Mouse (Mus musculus): ENCODE results near the gene Nfic. TPM values are rescaled to one million over a fixed set of nuclear protein-coding genes. Genes with fewer than 3 reads are reported as not detected.

The Nfic gene
- total RNA-seq, 2 experiments from 2014 or later: 60.0 to 60.1 TPM

DNA sequence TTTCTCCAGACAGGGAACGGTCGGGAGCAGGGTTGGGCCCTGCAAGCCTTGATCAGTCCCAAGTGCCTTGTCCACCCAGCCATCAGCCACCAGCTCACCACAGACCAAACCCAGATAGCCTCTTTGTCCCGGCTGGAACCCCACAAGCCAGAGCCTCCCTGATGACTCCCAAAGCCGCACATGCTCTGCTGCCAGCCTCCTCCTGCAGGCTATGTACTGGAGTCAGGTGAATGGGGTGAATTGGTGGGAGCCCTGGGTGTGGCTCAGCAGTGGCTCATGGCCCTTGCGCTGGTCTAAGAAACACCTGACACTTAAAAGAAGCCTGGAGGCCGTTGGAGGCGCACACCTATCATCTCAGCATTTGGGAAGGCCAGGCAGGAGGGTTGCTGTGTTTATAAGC lies 7.5 kb upstream of the Nfic start:
- no peak for DNase-seq (ENCODE audit: low spot score in 2 of 2)
- no peak for TF ChIP-seq CTCF (conservative IDR thresholded peaks at IDR 0.05)
- Histone ChIP-seq H3K27ac (no peak overlapping the region), H3K4me3 (no peak overlapping the region)

DNA sequence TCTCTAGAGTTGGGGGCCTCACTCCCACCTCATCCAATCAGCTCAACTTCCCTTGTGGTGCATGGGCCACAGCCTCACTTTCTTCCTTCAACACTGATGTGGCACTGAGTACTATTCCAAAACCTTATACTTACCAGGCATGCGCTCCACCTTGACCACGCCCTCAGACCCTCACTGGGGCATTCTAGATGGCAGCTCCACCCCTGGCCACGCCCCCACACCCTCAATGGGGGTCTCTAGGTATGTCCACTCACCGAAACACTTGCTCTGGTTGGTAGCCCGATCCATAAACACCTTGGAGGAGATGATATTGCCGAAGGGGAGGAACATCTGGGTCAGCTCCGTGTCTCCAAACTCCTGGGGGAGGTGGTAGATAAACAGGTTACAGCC lies 7.0 kb upstream of the Nfic start:
- H3K27ac ChIP-seq: no peak overlapping the region
- no peak overlapping the region for H3K4me3 ChIP-seq
- no peak for TF ChIP-seq CTCF (conservative IDR thresholded peaks at IDR 0.05)
- DNase-seq (ENCODE audit: low spot score in 2 of 2): peak in 1 of 2 experiments; percentile 10

DNA sequence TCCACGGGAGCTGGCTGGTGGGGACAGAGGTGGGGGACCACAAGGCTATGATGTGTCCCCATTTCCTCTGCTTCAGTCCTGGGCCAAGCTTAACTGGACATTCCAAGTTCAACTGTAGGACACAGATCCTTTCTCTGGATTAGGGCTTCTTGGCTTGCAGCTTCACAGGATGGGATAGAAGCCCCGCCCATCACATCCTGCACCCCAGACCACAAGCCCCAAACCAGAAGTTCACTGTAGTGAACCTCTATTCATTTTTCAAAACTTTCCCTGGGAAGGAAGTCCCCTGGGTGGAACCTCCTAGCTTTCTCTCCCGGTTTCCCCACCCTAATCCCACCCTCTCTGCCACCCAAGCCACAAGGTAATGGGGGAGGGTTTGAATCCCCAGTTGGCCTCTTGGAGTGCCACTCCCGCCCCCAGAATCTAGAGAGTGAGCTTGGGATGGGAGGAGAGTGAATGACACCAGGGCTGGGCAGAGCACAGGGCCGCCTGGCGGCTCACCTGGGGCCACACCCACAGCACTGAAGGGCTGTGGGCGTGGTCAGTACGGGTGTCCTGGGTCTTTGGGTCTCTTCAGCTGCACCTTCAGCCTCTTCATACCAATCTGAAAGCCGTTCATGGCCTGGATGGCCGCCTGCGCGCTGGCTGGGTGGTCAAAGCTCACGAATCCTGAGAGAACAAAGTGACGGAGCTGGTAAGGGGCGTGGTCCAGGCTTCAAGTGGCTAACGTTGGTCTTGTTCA lies 6.4 kb upstream of the Nfic start:
- Histone ChIP-seq H3K4me3 (no peak overlapping the region), H3K27ac (no peak overlapping the region)
- no peak for TF ChIP-seq CTCF (conservative IDR thresholded peaks at IDR 0.05)
- no peak for DNase-seq (ENCODE audit: low spot score in 2 of 2)

DNA sequence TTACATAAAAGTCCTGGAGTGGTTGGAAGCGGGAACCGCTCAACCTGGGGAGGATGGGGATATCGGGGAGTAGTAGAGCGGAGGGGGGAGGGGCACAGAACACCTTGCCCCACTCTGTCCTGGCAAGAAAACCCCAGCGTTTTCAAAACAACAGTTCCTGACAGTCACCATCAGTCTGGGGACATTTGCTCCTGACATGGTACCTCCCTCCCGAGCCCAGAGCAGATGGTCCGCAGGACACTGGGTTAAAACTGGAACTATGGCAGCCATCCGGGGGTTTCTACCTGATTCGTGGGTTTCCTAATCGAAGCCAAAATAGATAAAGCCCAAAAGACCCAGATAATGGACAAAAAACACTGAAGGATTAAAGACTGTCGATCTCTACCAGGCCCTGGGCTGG lies 5.5 kb upstream of the Nfic start:
- Histone ChIP-seq H3K4me3 (no peak overlapping the region), H3K27ac (no peak overlapping the region)
- DNase-seq (ENCODE audit: low spot score in 2 of 2): no peak
- no peak for TF ChIP-seq CTCF (conservative IDR thresholded peaks at IDR 0.05)

DNA sequence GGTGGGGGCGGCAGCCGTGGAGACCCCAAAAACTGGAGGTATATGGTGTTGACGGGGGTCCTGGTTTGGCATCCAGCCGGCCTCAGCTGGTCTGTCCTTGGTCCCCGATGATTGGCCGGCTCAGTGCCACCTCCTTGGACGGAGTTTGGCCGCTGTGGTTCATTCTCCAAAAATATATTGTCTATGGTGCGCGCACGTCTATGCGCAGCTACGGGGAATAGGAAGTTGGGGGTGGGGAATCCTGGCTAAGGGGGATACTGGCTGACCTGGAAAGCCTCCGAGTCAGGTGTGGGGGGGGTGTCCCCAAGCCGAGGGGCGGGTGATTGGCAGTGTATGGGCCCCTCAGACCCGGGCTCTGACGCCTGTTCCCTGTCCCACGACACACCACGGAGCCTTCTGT lies 5.0 kb upstream of the Nfic start:
- Histone ChIP-seq H3K27ac (no peak overlapping the region), H3K4me3 (no peak overlapping the region)
- TF ChIP-seq CTCF (conservative IDR thresholded peaks at IDR 0.05): no peak
- peak in 1 of 2 experiments; percentile 9 for DNase-seq (ENCODE audit: low spot score in 2 of 2)

DNA sequence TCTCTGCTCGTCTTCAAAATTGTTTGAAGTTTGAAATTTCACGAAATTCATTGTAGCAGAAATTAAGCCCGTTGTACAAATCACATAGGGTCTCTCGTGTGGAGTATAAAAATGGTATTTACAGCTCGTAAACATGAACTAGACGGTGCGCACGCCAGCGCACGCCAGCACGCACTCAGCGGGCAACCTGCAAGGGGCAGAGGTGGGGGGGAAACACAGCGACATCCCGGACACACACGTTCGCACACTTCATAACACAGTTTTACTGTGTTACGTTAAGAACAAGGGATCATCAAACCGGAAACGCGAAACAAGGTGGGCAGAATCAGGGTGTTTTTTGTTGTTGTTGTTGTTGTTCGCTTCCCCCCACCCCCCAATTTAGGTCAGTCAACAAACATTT lies 4.0 kb upstream of the Nfic start:
- DNase-seq (ENCODE audit: low spot score in 2 of 2): no peak
- TF ChIP-seq CTCF (conservative IDR thresholded peaks at IDR 0.05): no peak
- Histone ChIP-seq H3K27ac (no peak overlapping the region), H3K4me3 (no peak overlapping the region)

DNA sequence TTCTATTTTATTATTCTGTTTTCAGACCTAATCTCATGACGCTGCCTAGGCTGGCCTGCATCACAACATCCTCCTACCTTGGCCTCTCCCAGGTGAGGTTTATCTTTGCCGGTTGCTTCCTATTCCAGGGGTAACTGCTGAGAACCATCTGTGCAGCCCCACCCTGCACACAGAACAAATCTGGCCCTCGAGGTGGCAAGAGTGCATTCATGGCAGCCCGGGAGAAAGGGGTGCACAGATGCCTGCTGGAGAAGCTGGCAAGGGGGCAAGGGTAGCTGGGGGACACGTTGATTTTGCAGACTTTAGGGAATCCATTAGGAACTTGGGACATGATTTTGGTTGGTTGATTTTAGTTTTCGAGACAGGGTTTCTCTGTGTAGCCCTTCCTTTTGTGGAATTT lies 2.8 kb upstream of the Nfic start:
- DNase-seq (ENCODE audit: low spot score in 2 of 2): peak in 1 of 2 experiments; percentile 9
- no peak for TF ChIP-seq CTCF (conservative IDR thresholded peaks at IDR 0.05)

DNA sequence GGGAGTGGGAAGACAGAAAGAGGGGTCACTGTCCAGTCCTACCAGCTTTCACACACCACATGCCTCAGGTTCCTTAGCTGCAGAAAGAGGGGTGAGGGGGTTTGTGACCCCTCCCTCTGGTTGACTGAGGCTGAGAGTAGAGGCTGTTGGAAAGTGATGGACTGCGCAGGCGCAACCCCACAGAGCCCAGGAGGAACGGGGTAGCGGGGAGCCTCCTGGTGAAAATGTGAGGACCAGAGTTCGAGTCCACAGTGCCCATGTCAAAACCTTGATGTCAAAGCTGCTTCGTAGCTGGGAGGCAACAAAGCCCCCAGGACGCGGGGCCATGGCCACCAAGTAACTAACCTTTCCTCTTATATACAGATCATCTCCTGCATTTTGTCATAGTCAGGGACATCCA lies 2.2 kb upstream of the Nfic start:
- Histone ChIP-seq H3K27ac (no peak overlapping the region), H3K4me3 (no peak overlapping the region)
- TF ChIP-seq CTCF (conservative IDR thresholded peaks at IDR 0.05): no peak
- peak in 1 of 2 experiments; percentile 11 for DNase-seq (ENCODE audit: low spot score in 2 of 2)

More for the DNA sequence above, 2.8 kb upstream of the Nfic start:
- no peak overlapping the region for H3K4me3 ChIP-seq
- H3K27ac ChIP-seq: no peak overlapping the region

DNA sequence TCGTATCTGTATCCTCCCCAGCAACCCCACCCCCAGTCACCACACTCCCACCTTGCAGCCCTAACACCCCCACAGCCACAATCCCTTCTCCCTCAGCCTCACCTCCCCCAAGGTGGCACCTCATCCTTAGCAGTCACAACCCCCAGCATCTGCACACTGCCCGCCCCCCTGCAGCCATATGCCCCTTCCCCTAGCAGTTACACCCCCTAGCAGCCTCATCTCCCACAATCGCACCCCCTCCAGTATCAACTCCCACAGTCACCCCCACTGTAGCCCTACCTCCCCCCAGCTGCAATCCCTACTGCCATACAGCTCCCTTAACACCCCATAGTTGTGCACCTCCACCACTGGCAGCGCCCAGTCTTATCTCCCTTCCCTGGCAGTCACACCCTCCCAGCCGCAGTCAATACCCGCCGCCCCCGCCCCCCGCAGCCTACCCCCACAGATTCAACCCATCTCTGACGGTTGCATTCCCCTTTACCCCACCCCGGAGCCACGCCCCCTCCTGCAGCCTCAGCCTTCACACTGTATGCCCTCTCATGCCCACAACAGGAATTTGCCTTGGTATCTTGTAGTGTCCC lies 1.6 kb upstream of the Nfic start:
- no peak overlapping the region for H3K4me3 ChIP-seq
- TF ChIP-seq CTCF (conservative IDR thresholded peaks at IDR 0.05): no peak
- H3K27ac ChIP-seq: no peak overlapping the region
- no peak for DNase-seq (ENCODE audit: low spot score in 2 of 2)

DNA sequence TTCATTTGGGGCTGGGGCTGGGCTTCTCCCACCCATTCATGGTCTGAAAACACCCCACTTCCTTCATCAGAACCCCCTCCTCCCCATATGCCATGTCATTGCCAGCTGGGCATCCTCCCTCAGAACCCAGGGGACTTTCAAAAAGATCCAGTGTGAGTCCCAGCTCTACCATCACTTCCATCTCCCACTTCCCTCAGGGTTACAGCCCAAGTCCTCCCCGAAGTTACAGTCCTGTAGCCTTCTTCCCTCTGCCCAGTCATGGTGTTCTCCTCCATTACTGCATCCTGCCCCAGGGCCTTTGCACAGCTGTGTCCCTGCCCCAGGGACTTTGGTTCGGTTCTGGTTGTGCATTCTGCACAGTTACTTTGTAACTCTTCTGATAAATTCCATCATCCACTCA lies 1.3 kb downstream of the Nfic start:
- no peak for DNase-seq (ENCODE audit: low spot score in 2 of 2)
- no peak for TF ChIP-seq CTCF (conservative IDR thresholded peaks at IDR 0.05)
- no peak overlapping the region for H3K4me3 ChIP-seq
- H3K27ac ChIP-seq: no peak overlapping the region

DNA sequence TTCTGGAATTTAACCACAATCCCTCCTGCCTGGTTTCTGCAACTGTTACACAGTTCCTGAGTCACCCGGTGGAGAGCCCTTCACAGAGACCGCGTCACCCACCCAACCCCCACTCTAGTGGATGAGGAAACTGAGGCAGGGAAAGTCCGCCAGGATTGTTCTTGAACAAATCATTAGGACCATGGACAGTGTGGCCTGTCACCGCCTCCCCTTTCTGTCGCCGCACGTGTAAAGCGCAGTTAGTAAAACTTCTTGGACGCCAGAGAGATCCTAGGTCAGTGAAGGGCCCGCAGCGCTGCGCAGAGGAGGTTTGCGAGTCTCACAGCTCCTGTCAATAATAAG lies 2.5 kb downstream of the Nfic start:
- Histone ChIP-seq H3K4me3 (no peak overlapping the region), H3K27ac (no peak overlapping the region)
- DNase-seq (ENCODE audit: low spot score in 2 of 2): peak in 1 of 2 experiments; percentile 9
- no peak for TF ChIP-seq CTCF (conservative IDR thresholded peaks at IDR 0.05)

DNA sequence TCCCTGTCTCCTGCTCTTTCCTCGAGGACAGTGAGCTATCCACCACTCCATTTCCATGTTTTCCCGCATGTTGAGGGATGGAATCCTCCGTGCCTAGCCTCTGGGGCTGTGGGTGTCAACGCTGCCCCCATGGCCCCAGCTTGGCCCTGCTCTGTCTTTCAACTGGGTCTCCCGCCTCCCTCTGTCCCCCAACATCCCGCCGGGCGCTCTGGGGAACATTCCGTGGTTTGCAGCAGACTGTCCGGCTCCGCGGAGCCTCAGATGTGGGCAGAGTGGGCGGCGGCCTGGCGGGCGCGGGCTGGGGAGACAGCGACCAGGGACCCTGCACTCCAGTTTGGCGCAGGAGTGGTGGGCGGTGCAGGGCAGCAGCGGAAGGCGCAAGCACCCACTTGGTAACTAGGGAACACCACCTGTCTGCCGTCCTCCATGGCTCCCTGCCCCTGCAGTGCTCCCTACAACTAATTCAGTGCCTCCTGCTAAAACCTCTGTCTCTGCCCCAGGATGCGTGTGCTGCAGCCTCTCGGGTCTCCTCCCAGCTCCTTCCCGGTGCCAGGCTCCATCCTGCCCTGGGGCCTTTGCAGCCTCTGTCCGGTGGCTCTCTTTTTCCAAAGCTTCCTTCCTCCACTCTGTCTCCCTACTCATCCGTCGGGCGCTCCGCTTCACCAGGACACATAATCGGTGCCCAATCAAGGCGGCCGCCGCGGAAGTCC lies 3.0 kb downstream of the Nfic start:
- DNase-seq (ENCODE audit: low spot score in 2 of 2): peak in 1 of 2 experiments; percentile 10
- Histone ChIP-seq H3K27ac (no peak overlapping the region), H3K4me3 (no peak overlapping the region)
- no peak for TF ChIP-seq CTCF (conservative IDR thresholded peaks at IDR 0.05)

DNA sequence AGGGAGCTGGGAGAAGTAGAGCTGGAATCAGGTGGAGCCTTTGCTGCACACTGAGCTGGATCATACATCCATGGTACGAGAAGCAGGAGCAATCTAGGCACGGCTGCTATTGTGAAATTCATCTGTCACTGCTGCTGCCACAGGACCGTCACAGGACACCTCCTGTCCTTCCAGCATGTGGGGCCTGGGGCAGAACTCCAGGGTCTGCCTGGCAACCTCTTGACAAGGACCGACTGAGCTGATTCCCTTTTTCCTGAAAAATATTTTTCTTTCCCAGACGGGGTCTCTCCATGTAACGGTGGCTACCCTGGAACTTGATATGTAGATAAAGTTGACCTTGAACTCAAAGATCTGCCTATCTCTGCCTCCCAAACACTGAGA lies 4.1 kb downstream of the Nfic start:
- Histone ChIP-seq H3K4me3 (no peak overlapping the region), H3K27ac (no peak overlapping the region)
- TF ChIP-seq CTCF (conservative IDR thresholded peaks at IDR 0.05): no peak
- peak in 1 of 2 experiments; percentile 13 for DNase-seq (ENCODE audit: low spot score in 2 of 2)
